Mouse (Mus musculus): Measurements from ENCODE around the gene Adarb2.

- TF ChIP-seq CTCF (IDR thresholded peaks at IDR 0.05; ENCODE audit: control insufficient read depth, insufficient read depth, low read length): no peak
- TF ChIP-seq POLR2A (IDR thresholded peaks at IDR 0.05; ENCODE audit: borderline replicate concordance, control insufficient read depth, low read depth, low read length): no peak
Measured at GRCm38 (mm10) chr13:8210776-8211175, 8.1 kb downstream of the Adarb2 start.
